Comparison of ENCODE assay signal across 25 mouse cellular contexts in the genomic region with DNA sequence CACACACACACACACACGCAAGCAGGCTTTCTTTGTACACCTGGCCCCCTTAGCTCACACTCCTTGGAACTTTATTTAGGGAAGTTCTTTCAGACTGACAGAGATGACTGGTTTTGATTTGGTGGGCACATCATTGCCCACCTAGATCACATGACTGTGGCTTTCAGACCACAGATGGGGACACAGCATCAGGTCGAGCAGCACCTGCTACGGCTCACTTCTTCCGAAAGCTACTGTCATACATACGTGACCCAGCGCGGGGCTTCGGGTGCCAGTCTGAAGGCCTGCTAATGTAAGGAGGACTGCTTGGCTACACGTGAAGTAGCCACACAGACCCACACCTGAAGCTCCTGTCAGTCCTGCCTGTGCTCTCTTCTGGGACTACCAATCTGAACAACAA.
"Had no signal": no experiment of that assay in that cellular context is flagged by ENCODE, and none has a peak within 500 bp of the region (broad histone marks: within the 10 kb centered on the region; RNA-seq: fewer than 3 reads in every experiment).

No protein-coding gene starts in this region.

- H3K9ac ChIP-seq: heart, embryonic 12.5 days; hindbrain, embryonic 13.5 days; hindbrain, embryonic 15.5 days; intestine, embryonic 15.5 days; limb, embryonic 13.5 days; limb, embryonic 15.5 days; liver, embryonic 12.5 days; liver, embryonic 14.5 days had no signal

- H3K27ac ChIP-seq: heart, embryonic 10.5 days; hindbrain, embryonic 10.5 days; hindbrain, embryonic 13.5 days; hindbrain, embryonic 15.5 days; intestine, embryonic 15.5 days; kidney, postnatal 0 days; limb, embryonic 13.5 days; limb, embryonic 15.5 days; liver, embryonic 12.5 days; liver, embryonic 14.5 days had no signal

- H3K4me2 ChIP-seq: heart, embryonic 12.5 days; hindbrain, embryonic 13.5 days; hindbrain, embryonic 15.5 days; intestine, embryonic 15.5 days; limb, embryonic 13.5 days; limb, embryonic 15.5 days; liver, embryonic 12.5 days had no signal

- H3K36me3 ChIP-seq: hindbrain, embryonic 15.5 days; intestine, embryonic 15.5 days had no signal

- DNase-seq: gastrocnemius, postnatal 14 days; gastrocnemius, postnatal 36 days; heart, adult 18-20 months; heart, postnatal 10 days; heart, postnatal 4 days; kidney, adult 18-20 months; kidney, adult 8-10 months; kidney, postnatal 14 days; kidney, postnatal 36 days; layer of hippocampus, adult 9-11 months; layer of hippocampus, postnatal 36 days; left cerebral cortex, postnatal 4 days had no signal

- H3K9me3 ChIP-seq: hindbrain, embryonic 10.5 days; hindbrain, embryonic 13.5 days; hindbrain, embryonic 15.5 days; intestine, embryonic 15.5 days; limb, embryonic 13.5 days; limb, embryonic 15.5 days had no signal

- H3K27me3 ChIP-seq: heart, embryonic 12.5 days; hindbrain, embryonic 13.5 days; hindbrain, embryonic 15.5 days; intestine, embryonic 15.5 days; limb, embryonic 13.5 days; limb, embryonic 15.5 days; liver, embryonic 12.5 days had no signal

- ATAC-seq: inflammation-experienced regulatory T-cells, adult 6 months; intestine, embryonic 15.5 days; intestine, postnatal 0 days; liver, embryonic 12.5 days had no signal

- H3K4me3 ChIP-seq: heart, embryonic 10.5 days; heart, embryonic 12.5 days; hindbrain, embryonic 10.5 days; hindbrain, embryonic 13.5 days; hindbrain, embryonic 15.5 days; intestine, embryonic 15.5 days; limb, embryonic 13.5 days; limb, embryonic 15.5 days; liver, embryonic 12.5 days had no signal
